Mouse (Mus musculus) liver, adult (tissue): ENCODE measurements around the gene Kcnj8.

Source experiments
- GATA4 ChIP-seq: IDR thresholded peaks from 2 replicates; pipeline ENCODE4 v1.6.1; 2014; ENCODE audit warnings: mild to moderate bottlenecking, low read length; ENCODE audit not compliant: insufficient replicate concordance

The Kcnj8 gene

DNA sequence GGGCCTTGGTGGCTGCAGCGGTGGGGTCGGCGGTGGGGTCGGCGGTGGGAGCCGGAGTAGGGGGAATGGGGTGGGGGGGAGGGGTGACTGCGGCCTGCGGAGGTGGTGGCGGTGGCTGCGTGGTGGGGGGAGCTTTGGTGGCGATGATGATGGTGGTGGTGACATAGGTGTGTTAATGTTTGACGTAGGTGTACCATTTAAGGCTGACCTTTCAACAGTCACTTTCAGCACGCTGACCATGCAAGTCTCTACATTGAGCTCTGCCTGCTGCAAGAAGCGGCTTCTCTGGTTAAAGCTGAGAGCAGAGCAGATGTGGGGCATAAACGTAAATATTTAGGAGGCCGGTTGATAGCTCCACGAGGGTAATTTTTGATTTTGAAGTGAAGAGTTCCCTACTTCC, 39.3 kb downstream of the Kcnj8 start:
- no peak for TF ChIP-seq GATA4

- TF ChIP-seq GATA4: no peak
Observed at GRCm38 (mm10) chr6:142530378-142530777, 41.0 kb downstream of the Kcnj8 start.

DNA sequence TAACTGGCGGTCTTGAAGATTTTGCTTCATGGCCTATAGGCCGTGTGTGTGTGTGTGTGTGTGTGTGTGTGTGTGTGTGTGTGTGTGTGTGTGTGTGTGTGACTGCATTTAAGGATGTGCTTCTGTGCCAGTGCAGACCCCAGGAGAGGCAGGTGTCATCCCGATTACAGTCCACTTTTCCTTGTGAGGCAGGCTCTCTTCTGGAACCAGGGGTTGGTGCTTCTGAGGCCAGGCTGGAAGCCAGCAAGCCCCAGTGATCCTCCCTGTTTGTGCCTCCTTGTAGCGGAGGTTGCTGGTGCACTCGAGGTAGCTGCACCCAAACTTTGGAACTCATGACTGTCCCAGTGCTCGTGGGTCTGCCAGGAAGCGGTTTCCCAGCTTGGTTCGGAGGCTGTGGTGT, 41.7 kb downstream of the Kcnj8 start:
- no peak for TF ChIP-seq GATA4

- no peak for TF ChIP-seq GATA4
Observed at GRCm38 (mm10) chr6:142527931-142528562, 43.4 kb downstream of the Kcnj8 start.

- TF ChIP-seq GATA4: no peak
Observed at GRCm38 (mm10) chr6:142524635-142525308, 46.6 kb downstream of the Kcnj8 start.

DNA sequence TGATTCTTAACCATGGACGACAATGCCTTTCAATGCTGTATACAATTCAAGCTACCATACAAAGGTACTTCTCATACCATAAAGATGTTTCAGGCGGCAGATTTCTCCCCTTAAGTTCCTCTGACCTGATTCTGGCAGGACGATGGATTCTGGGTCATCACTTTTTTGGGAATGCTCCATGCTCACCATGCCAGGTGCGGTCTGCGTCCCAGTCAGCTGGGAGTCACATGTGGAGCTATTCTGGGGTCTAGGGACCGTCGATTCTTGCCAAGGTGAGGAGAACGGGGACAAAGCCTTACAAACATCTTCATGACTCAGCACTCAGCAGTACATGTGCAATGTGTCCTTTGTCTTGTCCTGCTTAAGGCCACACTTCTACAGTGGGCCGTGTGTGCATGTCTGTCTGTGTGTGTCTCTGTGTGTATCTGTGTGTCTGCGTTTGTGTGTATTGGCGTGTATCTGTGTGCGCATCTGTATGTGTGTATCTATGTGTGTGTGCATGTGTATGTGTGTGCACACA, 49.8 kb downstream of the Kcnj8 start:
- no peak for TF ChIP-seq GATA4

- no peak for TF ChIP-seq GATA4
Observed at GRCm38 (mm10) chr6:142519110-142519509, 52.3 kb downstream of the Kcnj8 start.

GRCm38 (mm10) chr6:142514912-142515311, 56.5 kb downstream of the Kcnj8 start:
- TF ChIP-seq GATA4: no peak
